Mouse (Mus musculus): Measurements from ENCODE around the gene Nabp2. TPM values are rescaled to one million over a fixed set of nuclear protein-coding genes. Genes with fewer than 3 reads are reported as not detected.

The Nabp2 gene
- total RNA-seq, 1 experiment from 2014 or later = 34.6 TPM

GRCm38 (mm10) chr10:128370601-128371000, 40.7 kb downstream of the Nabp2 start:
- ATAC-seq (replicated peaks; ENCODE audit: insufficient number of reproducible peaks, low FRiP score, low TSS enrichment, poor library complexity, severe bottlenecking) = no peak

GRCm38 (mm10) chr10:128370021-128370420, 41.3 kb downstream of the Nabp2 start:
- ATAC-seq (replicated peaks; ENCODE audit: insufficient number of reproducible peaks, low FRiP score, low TSS enrichment, poor library complexity, severe bottlenecking) = no peak

- ATAC-seq (replicated peaks; ENCODE audit: insufficient number of reproducible peaks, low FRiP score, low TSS enrichment, poor library complexity, severe bottlenecking) = no peak
Observed at GRCm38 (mm10) chr10:128369599-128369998, 41.7 kb downstream of the Nabp2 start.

- no peak for ATAC-seq (replicated peaks; ENCODE audit: insufficient number of reproducible peaks, low FRiP score, low TSS enrichment, poor library complexity, severe bottlenecking)
Observed at GRCm38 (mm10) chr10:128369218-128369543, 42.1 kb downstream of the Nabp2 start.

GRCm38 (mm10) chr10:128368402-128369217, 42.7 kb downstream of the Nabp2 start, which contains the start of gene Coq10a:
Gene Coq10a, minus strand, starts transcription at chr10:128368997.
- peak; percentile 80 for ATAC-seq (replicated peaks; ENCODE audit: insufficient number of reproducible peaks, low FRiP score, low TSS enrichment, poor library complexity, severe bottlenecking)

- ATAC-seq (replicated peaks; ENCODE audit: insufficient number of reproducible peaks, low FRiP score, low TSS enrichment, poor library complexity, severe bottlenecking) = no peak
Observed at GRCm38 (mm10) chr10:128367899-128368401, 43.3 kb downstream of the Nabp2 start.

GRCm38 (mm10) chr10:128362568-128362967, 48.7 kb downstream of the Nabp2 start:
- no peak for ATAC-seq (replicated peaks; ENCODE audit: insufficient number of reproducible peaks, low FRiP score, low TSS enrichment, poor library complexity, severe bottlenecking)

- ATAC-seq (replicated peaks; ENCODE audit: insufficient number of reproducible peaks, low FRiP score, low TSS enrichment, poor library complexity, severe bottlenecking) = no peak
Observed at GRCm38 (mm10) chr10:128361836-128362235, 49.5 kb downstream of the Nabp2 start.

GRCm38 (mm10) chr10:128359226-128359625, 52.1 kb downstream of the Nabp2 start:
- no peak for ATAC-seq (replicated peaks; ENCODE audit: insufficient number of reproducible peaks, low FRiP score, low TSS enrichment, poor library complexity, severe bottlenecking)

- ATAC-seq (replicated peaks; ENCODE audit: insufficient number of reproducible peaks, low FRiP score, low TSS enrichment, poor library complexity, severe bottlenecking) = peak; percentile 44; the same call in 1 of the 2 replicates
Observed at GRCm38 (mm10) chr10:128358796-128359195, 52.5 kb downstream of the Nabp2 start.

Other genes with a start within 250 kb of the Nabp2 start
- gene Rbms2, start 231.2 kb downstream of the Nabp2 start, total RNA-seq (2017) = 2.2 to 23.9 TPM (median 6.5 TPM) in 3 replicates
- gene Gls2, start 217.0 kb downstream of the Nabp2 start, total RNA-seq (2017) = not detected in 3 replicates
- 5.1 to 9.0 TPM (median 7.3 TPM) in 3 replicates for gene Spryd4, start 199.7 kb downstream of the Nabp2 start, total RNA-seq (2017)
- gene Mip, start 185.7 kb downstream of the Nabp2 start, total RNA-seq (2017) = not detected in 3 replicates
- gene Timeless, start 179.4 kb downstream of the Nabp2 start, total RNA-seq (2017) = 6.0 to 13.5 TPM (median 9.7 TPM) in 3 replicates
- not detected in 3 replicates for gene Apon, start 157.4 kb downstream of the Nabp2 start, total RNA-seq (2017)
- gene Apof, start 142.8 kb downstream of the Nabp2 start, total RNA-seq (2017) = 0.39 TPM in 1 of 3 replicates, not detected in the others
- 17.5 to 30.8 TPM (median 30.3 TPM) in 3 replicates for gene Stat2, start 140.9 kb downstream of the Nabp2 start, total RNA-seq (2017)
- not detected in 3 replicates for gene Il23a, start 112.7 kb downstream of the Nabp2 start, total RNA-seq (2017)
- gene Pan2, start 108.2 kb downstream of the Nabp2 start, total RNA-seq (2017) = 12.1 to 21.8 TPM (median 14.6 TPM) in 3 replicates
- gene Cnpy2, start 89.0 kb downstream of the Nabp2 start, total RNA-seq (2017) = 31.0 to 45.3 TPM (median 42.6 TPM) in 3 replicates
- gene Cs, start 73.8 kb downstream of the Nabp2 start, total RNA-seq (2017) = 72.5 to 84.0 TPM (median 77.3 TPM) in 3 replicates
- gene Coq10a, start 42.5 kb downstream of the Nabp2 start, total RNA-seq (2017) = 18.2 to 21.9 TPM (median 19.4 TPM) in 3 replicates
- 6.5 to 18.2 TPM (median 8.3 TPM) in 3 replicates for gene Ankrd52, start 34.4 kb downstream of the Nabp2 start, total RNA-seq (2017)
- gene Slc39a5, start 10.3 kb downstream of the Nabp2 start, total RNA-seq (2017) = not detected in 3 replicates
- 16.2 to 36.8 TPM (median 28.3 TPM) in 3 replicates for gene Rnf41, start 165 bp upstream of the Nabp2 start, total RNA-seq (2017)
- 53.3 to 103 TPM (median 61.2 TPM) in 3 replicates for gene Smarcc2, start 47.8 kb upstream of the Nabp2 start, total RNA-seq (2017)
- gene Myl6, start 82.7 kb upstream of the Nabp2 start, total RNA-seq (2017) = 2,131 to 2,768 TPM (median 2,315 TPM) in 3 replicates
- not detected in 3 replicates for gene Myl6b, start 87.2 kb upstream of the Nabp2 start, total RNA-seq (2017)
- 135 to 345 TPM (median 157 TPM) in 3 replicates for gene Esyt1, start 114.4 kb upstream of the Nabp2 start, total RNA-seq (2017)
- gene Zc3h10, start 136.3 kb upstream of the Nabp2 start, total RNA-seq (2017) = 16.1 to 26.5 TPM (median 19.1 TPM) in 3 replicates
- 2,103 to 2,260 TPM (median 2,168 TPM) in 3 replicates for gene Rpl41, start 137.8 kb upstream of the Nabp2 start, total RNA-seq (2017)
- 37.2 to 74.1 TPM (median 47.8 TPM) in 3 replicates for gene Pa2g4, start 154.5 kb upstream of the Nabp2 start, total RNA-seq (2017)
- gene Erbb3, start 178.2 kb upstream of the Nabp2 start, total RNA-seq (2017) = 1.4 to 3.3 TPM (median 2.8 TPM) in 3 replicates
- 224 to 301 TPM (median 295 TPM) in 3 replicates for gene Rps26, start 215.3 kb upstream of the Nabp2 start, total RNA-seq (2017)
- not detected in 3 replicates for gene Ikzf4, start 234.5 kb upstream of the Nabp2 start, total RNA-seq (2017)

Measured in monocyte, adult 5-6 weeks (primary cell).